Mouse (Mus musculus): Measurements from ENCODE around the gene Lamc1.

- TF ChIP-seq ZNF384 (IDR thresholded peaks at IDR 0.05; ENCODE audit: low read depth, low read length) (no peak), CTCF (IDR thresholded peaks at IDR 0.05 in 2 of 3, conservative IDR thresholded peaks at IDR 0.05 in 1 of 3; ENCODE audit: control insufficient read depth in 1 of 3, insufficient read depth in 1 of 3, low read depth in 2 of 3, low read length in 3 of 3, poor library complexity in 1 of 3, severe bottlenecking in 1 of 3) (no peak), TBP (IDR thresholded peaks at IDR 0.05; ENCODE audit: low read depth, low read length) (peak; percentile 84), ZC3H11A (IDR thresholded peaks at IDR 0.05; ENCODE audit: low read depth, low read length) (no peak), BHLHE40 (IDR thresholded peaks at IDR 0.05; ENCODE audit: borderline replicate concordance, low read depth, low read length) (no peak), MAX (IDR thresholded peaks at IDR 0.05; ENCODE audit: low read length) (no peak), NRF1 (IDR thresholded peaks at IDR 0.05; ENCODE audit: insufficient read depth, low read depth, low read length, poor library complexity, severe bottlenecking) (no peak), GABPA (IDR thresholded peaks at IDR 0.05; ENCODE audit: low read depth, low read length) (no peak), SIN3A (IDR thresholded peaks at IDR 0.05; ENCODE audit: low read length) (0 out of 2 replicates have a peak, but pooled peaks have one; percentile 15), POLR2A (IDR thresholded peaks at IDR 0.05; ENCODE audit: control insufficient read depth in 1 of 2, insufficient read depth in 1 of 2, low read depth in 1 of 2, low read length in 2 of 2, poor library complexity in 1 of 2) (no peak), USF2 (IDR thresholded peaks at IDR 0.05; ENCODE audit: borderline replicate concordance in 1 of 2, insufficient read depth in 1 of 2, low read depth in 1 of 2, low read length in 2 of 2) (no peak)
Observed at GRCm38 (mm10) chr1:153259752-153260300, 72.8 kb downstream of the Lamc1 start.

Measured in MEL (cell line).